Mouse (Mus musculus) kidney, postnatal 36 days (tissue): Measurements from ENCODE around the gene Nid1.
"Not testable (repeated sequence)": the region's sequence is repeated elsewhere in the genome, so short reads cannot be mapped to it uniquely, and the experiment has no call there.

Experiments used
- DNase-seq, 2 experiments: peaks; one replicate each; pipeline ENCODE4 v3.0.0; 2021 to 2022; ENCODE audit warnings: mixed read lengths in 2 of 2

Nid1 gene

DNA sequence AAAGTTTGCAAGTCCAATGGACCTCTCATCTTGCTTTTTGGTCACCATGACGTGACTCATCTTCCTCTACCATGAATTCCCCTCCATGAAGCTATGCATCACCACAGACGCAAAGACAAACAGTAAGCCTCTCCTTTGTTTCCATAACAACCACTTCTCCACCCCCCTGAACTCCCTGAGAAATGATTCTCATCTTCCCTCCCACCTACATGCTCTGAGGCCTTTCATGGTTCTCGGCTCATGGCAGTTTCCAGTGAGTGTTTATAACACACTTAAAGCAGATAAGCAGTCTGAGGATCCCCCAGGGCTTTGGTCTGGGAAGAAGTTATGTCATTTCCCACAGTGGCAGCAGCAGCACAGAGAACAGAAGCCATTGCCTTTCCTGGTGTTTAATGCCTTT, 56.2 kb downstream of the Nid1 start:
- no peak for DNase-seq

DNA sequence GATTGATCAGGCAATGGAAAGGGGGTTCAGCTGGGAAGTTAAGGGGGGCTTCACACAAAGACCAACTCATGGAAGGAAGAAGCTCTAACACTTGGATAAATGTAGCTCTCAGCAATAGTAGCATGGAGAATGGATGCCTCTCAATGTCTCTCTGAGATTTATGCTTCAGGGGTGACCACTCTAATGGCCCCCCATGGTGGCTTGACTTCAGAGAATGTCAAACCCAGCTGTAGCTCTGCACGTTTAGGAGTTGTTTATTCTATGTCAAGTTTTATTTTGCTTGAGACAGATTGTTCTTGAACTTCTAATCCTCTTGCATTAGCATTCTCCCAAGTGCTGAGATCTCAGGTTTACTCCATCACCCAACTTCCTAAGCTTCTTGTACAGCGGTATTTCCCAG, 60.7 kb downstream of the Nid1 start:
- DNase-seq = no peak

- DNase-seq = no peak
Measured at GRCm38 (mm10) chr13:13502406-13502805, 65.1 kb downstream of the Nid1 start.

DNA sequence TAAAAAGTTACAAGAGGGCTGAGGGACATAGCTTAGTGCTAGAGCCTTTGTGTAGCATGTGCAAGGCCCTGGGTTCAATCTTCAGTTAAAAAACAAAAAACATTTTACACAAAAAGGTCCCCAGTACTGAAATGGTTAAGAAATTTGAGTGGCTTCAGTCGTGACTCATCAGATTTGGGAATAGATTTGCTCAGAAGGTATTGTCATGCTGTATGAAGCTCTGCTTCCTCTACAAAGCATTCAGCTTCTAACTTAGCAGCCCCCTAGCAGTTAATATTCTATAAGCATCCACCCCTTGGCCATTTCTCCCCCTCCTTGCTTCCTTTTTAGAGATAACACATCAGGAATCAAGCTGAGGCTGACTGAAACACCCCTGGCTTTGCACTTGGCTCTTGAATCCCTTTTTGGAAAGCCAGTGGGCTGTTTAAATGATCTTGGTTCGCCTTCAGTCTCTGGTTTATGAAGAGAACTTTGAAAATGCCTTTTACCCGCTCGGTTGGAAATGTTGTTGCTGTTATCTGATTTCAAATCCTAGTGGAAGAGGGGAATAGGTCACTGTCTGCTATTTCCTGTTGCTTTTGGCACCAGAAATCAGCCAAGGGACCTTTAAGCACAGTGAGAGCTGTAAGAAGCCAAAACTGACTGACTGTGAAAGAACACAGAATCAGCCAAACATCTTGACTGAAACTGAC, 66.5 kb downstream of the Nid1 start:
- DNase-seq = peak in 1 of 2 experiments; percentile 59

DNA sequence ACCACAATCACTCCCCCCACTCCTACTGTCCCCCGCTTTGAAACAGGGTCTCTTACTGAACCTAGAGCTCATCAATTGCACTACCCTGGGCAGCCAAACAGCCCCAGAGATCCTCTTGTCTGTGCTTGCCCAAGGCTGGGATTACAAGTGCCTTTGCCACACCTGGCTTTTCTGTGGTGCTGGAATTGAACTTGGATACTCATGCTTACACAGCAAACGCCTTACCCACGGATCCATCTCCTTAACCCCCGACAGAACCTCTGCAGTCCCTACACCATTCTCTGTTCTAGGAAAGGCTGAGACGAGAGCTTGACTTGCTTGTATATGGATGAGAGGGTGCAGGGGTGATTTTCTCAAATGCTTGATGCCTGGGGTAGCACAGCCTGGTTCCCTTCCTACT, 67.7 kb downstream of the Nid1 start:
- DNase-seq = no peak

DNA sequence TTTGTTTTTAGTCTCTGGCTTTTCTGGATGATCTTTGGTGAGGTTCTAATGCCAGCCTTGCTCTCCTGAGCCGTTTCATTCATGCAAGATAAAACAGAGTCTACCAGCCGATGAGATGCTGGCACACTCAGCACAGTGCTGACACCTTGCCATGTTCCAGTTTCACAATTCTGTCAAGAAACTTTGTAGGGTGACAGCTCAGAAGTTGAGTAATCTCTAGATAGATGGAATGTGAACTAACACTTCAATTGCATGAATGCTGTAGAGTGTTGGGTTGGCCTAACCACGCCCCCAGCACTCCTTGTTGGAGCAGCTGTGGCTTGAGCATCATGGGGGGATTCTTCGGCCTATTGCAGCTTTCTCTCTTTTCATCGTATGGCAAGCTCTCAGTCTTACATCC, 69.2 kb downstream of the Nid1 start:
- no peak for DNase-seq

GRCm38 (mm10) chr13:13514861-13515260, 77.5 kb downstream of the Nid1 start:
- DNase-seq = no peak

DNA sequence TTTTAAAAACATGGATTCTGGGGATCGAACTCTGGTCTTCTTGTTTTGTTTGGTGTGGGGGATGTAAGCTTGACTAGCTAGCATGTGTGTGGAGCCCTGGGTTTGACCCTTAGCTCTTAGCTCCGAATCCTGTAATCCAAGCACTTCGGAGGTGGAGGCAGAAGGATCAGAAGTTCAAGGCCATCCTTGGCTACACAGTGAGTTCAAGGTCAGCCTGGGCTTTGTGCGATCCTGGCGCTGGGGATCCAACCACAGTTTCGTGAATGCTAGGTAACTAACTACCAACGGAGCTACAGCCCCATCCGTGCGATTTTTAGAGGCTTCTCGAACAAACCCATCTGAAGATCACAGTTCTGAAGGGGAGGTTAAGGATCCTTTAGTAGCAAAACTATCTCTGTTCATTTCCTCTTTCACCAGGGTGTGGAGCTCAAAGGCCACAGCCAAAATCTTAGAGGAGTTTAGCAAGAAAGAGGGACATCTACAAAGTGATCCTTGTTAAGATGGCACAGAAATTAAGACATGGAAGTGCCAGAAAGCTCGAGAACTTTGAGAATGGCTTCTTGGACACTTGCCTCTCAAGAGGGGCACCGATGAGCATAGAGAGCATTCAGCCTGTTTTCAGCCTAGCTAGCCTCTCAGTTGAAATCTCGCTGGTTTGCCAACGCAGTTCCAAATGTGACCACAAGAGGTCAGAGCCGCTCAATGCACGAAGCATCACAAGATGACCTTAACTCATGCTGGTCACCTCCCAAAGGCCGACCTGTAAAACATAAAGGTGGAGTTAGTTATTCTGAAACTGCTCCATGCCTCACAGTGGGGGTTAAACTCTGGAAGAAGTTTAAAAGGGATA, 79.2 kb downstream of the Nid1 start:
- DNase-seq = peak; percentile 76 to 93

GRCm38 (mm10) chr13:13518114-13518513, 80.8 kb downstream of the Nid1 start:
- no peak for DNase-seq

DNA sequence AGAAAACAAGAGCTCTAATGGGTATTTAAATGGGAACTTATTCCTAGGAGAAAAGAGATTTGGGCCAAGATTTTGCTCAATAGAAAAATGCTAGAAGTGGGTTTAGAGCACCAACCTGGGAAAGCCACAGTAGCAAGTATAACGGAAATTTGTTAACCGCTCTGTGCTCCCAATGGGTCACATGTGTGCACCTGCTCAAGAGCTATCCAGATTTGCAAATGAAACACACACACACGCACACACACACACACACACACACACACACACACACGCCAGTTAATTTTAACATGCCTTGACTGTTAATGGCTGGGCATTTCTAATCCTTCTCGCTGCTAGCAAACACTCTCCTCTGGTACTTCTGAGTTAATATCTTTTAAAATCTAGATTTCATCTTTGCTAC, 83.1 kb downstream of the Nid1 start:
- no peak for DNase-seq

DNA sequence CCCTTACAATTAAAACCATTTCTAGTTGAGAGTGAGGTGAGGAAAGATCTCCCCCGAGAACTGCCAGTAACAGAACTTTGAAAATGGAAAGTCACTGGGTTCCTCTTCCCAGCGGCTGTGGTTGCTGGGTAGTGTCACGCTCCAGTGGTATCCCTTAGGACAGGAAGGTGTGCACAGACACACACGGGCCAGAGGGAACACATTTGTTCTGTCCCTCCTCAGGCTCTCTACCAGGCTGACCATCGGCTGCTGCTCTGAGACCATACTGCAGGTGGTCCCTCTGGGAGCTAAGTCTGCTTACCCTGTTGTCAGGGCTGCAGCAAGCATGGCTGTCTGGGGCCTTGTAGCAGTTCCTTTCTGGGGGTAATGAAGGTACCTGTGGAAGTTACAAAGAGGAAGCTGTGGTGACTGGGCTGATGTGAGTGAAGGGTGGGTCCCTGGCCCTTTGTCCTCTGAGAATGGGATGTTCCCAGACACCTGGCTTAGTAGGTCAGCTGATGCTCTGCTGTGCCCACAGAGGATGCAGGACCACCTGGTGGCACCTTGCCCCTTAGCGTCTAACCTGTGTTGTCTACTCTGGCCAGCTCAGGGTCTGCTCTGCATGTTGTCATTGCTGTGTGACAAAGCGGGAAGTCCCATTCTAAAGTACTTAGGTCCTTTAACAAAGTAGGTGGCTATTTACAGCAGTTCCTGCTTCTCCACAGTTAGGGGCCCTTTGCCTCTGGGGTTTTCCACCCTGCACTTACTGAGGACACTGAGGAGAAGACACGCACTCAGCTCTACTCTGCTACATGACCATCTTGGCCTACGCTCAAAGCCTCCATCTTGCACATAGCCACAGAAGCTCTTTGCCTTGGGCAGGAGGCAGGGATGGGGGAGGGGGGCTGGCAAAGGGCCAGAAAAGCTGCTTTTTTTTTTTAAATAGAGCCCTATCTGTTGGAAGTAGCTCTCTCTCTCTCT, 86.6 kb downstream of the Nid1 start:
- DNase-seq = peak in 1 of 2 experiments; percentile 11

GRCm38 (mm10) chr13:13525205-13525604, 87.9 kb downstream of the Nid1 start:
- no peak for DNase-seq

GRCm38 (mm10) chr13:13525877-13526276, 88.5 kb downstream of the Nid1 start:
- DNase-seq = no peak

DNA sequence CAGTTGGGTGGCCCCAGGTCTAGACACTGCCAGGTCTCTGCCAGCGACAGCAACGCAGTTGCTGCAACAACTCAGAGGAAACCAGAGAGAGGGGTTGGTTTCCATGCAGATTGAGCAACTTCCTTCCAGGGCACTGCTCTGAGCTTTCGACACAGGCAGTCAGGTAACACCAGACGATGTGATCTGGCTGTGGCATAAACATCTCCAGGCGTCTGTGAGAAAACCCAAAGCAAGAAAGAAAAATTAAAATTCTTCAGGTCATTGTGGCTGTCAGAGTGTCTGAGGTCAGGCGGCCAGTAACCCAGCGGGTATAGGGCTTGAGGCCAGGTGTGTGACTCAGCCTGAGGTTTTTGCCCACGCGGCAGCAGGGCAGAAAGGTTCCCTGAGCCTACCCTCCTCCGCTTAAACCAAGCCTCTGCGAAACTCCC, 91.8 kb downstream of the Nid1 start:
- DNase-seq = peak in 1 of 2 experiments; percentile 9

DNA sequence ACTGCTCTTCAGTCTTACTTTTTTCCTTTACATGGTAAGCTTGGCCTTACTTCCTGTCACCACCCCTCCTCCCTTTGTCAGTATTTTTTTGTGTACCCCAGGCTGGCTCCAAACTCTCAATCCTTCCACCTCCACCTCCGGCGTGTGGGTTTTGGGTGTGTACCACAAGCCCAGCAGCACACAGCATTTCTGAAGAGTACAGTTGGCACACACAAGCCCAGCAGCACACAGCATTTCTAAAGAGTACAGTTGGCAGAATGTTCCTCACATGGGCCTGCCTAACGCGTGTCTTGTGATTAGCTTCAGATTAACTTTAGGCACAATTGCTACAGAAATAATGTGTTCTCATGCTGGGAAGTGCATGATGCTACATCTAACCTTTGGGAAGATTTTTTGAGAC, 93.6 kb downstream of the Nid1 start:
- no peak for DNase-seq

- no peak for DNase-seq
Measured at GRCm38 (mm10) chr13:13531923-13532322, 94.6 kb downstream of the Nid1 start.

DNA sequence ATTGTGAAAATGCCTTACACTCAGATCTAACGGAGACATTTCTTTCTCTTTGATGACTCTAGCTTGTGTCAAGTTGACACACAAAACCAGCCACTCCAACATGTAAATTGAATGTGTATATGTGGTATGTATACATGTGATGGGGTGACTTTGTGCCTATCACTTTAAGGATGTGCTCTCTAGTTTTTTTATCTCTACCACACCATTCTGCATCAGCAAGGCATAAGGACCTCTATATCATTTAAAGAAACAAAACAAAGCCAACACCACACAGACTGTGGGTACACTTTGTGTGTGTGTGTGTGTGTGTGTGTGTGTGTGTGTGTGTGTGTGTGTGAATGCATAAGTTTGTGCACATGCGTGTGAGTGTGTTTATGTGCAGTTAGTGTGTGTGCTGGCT, 99.2 kb downstream of the Nid1 start:
- DNase-seq = no peak

- no peak for DNase-seq
Measured at GRCm38 (mm10) chr13:13537272-13538015, 100.1 kb downstream of the Nid1 start.

DNA sequence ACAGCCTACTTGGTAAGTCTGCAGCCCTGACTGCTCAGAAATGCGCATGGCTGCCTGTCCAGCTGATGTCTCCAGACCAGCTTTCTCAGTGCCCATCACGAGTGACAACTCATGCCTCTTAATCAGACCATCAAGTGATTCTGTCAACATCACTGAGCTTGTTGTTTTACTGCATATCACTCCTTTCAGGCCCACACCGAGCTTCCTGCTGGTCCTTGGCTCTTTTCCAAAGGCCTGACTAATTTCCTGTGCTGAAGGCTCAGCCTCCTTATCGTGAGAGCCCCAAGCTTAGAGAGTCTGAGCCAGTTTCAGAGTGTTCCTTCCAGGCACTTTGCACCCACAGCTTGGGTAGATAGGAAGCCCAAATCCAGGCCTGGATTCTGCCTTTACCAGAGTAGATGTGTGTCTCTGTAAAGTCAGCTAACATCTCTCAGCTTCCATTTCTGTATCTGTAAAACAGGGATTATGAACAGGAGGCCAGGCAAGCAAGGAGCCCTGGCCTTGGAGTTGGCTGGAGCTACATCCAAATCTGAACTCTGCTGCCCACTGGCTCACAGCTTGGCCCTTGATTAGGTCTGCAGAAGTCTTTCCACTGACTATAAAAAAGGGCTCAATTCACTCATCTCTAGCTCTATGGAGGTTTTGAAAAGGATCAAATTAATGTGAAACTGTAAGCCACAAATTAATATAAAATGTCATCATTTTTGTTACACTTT, 101.4 kb downstream of the Nid1 start:
- peak; percentile 38 to 55 for DNase-seq

- DNase-seq = not testable (repeated sequence)
Measured at GRCm38 (mm10) chr13:13543073-13543472, 105.7 kb downstream of the Nid1 start.

DNA sequence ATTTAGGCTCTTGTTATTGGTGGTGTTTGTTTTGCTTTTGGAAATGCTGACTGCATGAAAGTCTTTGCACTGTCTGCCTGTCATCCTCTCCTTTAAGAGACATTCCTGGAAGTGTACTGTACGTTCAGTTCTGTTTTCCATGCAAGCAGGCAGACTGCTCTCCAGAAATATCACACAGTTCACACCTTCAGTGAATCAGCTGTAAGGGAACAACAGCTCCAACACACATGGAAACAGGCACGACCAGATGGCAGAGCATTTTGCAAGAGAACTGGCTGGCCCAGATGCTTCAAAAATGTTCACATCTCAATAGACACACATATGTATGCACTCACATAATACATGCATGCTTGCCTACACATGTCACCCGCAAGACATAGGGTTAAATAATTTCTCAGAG, 109.4 kb downstream of the Nid1 start:
- DNase-seq = no peak

DNA sequence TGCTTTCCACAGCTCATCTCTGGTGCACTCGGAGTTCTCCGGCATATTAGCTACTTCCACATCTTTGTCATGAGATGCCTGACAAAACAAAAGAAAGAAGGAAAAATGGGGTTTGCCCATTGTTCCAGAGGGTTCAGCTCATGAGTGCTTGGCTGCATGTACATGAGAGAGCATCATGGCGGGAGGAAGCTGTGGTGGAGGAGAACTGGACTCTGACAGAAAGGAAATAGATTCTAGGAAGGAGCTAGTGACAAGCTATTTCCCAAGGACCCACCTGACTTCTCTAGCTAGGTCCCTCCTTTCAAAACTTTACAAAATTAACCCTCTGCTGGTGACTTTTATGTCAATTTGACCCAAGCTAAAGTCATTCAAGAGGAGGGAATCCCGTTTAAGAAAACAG, 110.5 kb downstream of the Nid1 start:
- DNase-seq = no peak
